Mouse (Mus musculus) forebrain, embryonic 13.5 days (tissue): Measurements from ENCODE around the gene Rarres1. TPM values are rescaled to one million over a fixed set of nuclear protein-coding genes. Genes with fewer than 3 reads are reported as not detected.
A peak's percentile ranks its signal among the peaks of the same experiment; 100 is the strongest.

ENCODE experiments used
- ATAC-seq: fragments of 200-750 bp; cut with Nextera tagmentation; 2 replicates; pipeline ENCODE4 v1.8.0; 2017
- H3K27ac ChIP-seq: fragments of 300-500 bp; sonication (generic); 2 replicates; pipeline ENCODE4 v1.5.1; 2015; ENCODE audit warnings: inconsistent platforms, mild to moderate bottlenecking, moderate library complexity
- H3K27me3 ChIP-seq: fragments of 300-500 bp; sonication (generic); 2 replicates; pipeline ENCODE4 v1.6.1; 2015; ENCODE audit warnings: mild to moderate bottlenecking, inconsistent platforms
- H3K36me3 ChIP-seq: fragments of 300-500 bp; sonication (generic); 2 replicates; pipeline ENCODE4 v1.6.1; 2015; ENCODE audit warnings: mild to moderate bottlenecking, inconsistent platforms; ENCODE audit not compliant: poor library complexity, severe bottlenecking
- H3K4me1 ChIP-seq: fragments of 300-500 bp; sonication (generic); 2 replicates; pipeline ENCODE4 v1.6.1; 2015; ENCODE audit warnings: inconsistent platforms
- H3K4me2 ChIP-seq: fragments of 300-500 bp; sonication (generic); 2 replicates; pipeline ENCODE4 v1.6.1; 2015; ENCODE audit warnings: inconsistent platforms, mild to moderate bottlenecking, moderate library complexity
- H3K4me3 ChIP-seq: fragments of 300-500 bp; sonication (generic); 2 replicates; pipeline ENCODE4 v1.5.1; 2015; ENCODE audit warnings: mild to moderate bottlenecking, inconsistent platforms
- H3K9ac ChIP-seq: fragments of 300-500 bp; sonication (generic); 2 replicates; pipeline ENCODE4 v1.6.1; 2015; ENCODE audit warnings: mild to moderate bottlenecking, inconsistent platforms
- H3K9me3 ChIP-seq: fragments of 300-500 bp; sonication (generic); replicated peaks from 2 replicates; pipeline ENCODE4 v1.6.1; 2016; ENCODE audit warnings: inconsistent platforms
- WGBS: fragments of 180-500 bp; shearing (Covaris S2); methylation state at CpG from one replicate; pipeline ENCODE4 v1.1.7; 2015; 5-methylcytosine and 5-hydroxymethylcytosine counted together
- polyA plus RNA-seq: library from polyadenylated mRNA; unstranded; fragments of >200 nt; fragmentation: Nextera tagmentation; extraction: Ambion mirVana; gene quantifications from 2 replicates; pipeline ENCODE4 v1.2.1, GENCODE M21; 2015

The Rarres1 gene
- polyA plus RNA-seq, 1 experiment from 2014 or later = 0.53 TPM

GRCm38 (mm10) chr3:67514801-67515273, 486 bp downstream of the Rarres1 start:
- Histone ChIP-seq H3K4me3 (peak overlapping the region; percentile 54), H3K4me1 (peaks cover 10% of the 10 kb centered on the region), H3K27ac (no peak overlapping the region), H3K36me3 (no peaks in the 10 kb centered on the region), H3K27me3 (peaks cover 48% of the 10 kb centered on the region), H3K9me3 (no peaks in the 10 kb centered on the region), H3K4me2 (peak overlapping the region; percentile 100), H3K9ac (peak overlapping the region; percentile 72)
- ATAC-seq = peak; percentile 67
- WGBS = 5% methylated on average over 40 of the region's 40 CpGs

- Histone ChIP-seq H3K4me3 (no peak overlapping the region), H3K27me3 (peaks cover 42% of the 10 kb centered on the region), H3K27ac (no peak overlapping the region), H3K4me2 (no peak overlapping the region), H3K9ac (no peak overlapping the region), H3K36me3 (no peaks in the 10 kb centered on the region), H3K9me3 (no peaks in the 10 kb centered on the region), H3K4me1 (peaks cover 10% of the 10 kb centered on the region)
- ATAC-seq = peak; percentile 71
- WGBS = 4% methylated on average over 5 of the region's 5 CpGs
Measured at GRCm38 (mm10) chr3:67512807-67513206, 2.5 kb downstream of the Rarres1 start.

- no peak overlapping the region for H3K9ac ChIP-seq
- no peak overlapping the region for H3K4me2 ChIP-seq
- H3K36me3 ChIP-seq = no peaks in the 10 kb centered on the region
- WGBS = 86% methylated on average over 10 of the region's 10 CpGs
- H3K4me1 ChIP-seq = 0 out of 2 replicates have a peak, but pooled peaks cover 4% of the 10 kb centered on the region
- no peak for ATAC-seq
- H3K27ac ChIP-seq = no peak overlapping the region
- no peaks in the 10 kb centered on the region for H3K9me3 ChIP-seq
- no peak overlapping the region for H3K4me3 ChIP-seq
- H3K27me3 ChIP-seq = peaks cover 2% of the 10 kb centered on the region; the same call in 1 of the 2 replicates
Measured at GRCm38 (mm10) chr3:67508216-67508892, 7.0 kb downstream of the Rarres1 start.

GRCm38 (mm10) chr3:67505286-67505685, 10.0 kb downstream of the Rarres1 start:
- Histone ChIP-seq H3K27ac (no peak overlapping the region), H3K9me3 (no peaks in the 10 kb centered on the region), H3K36me3 (no peaks in the 10 kb centered on the region), H3K4me1 (0 out of 2 replicates have a peak, but pooled peaks cover 4% of the 10 kb centered on the region), H3K4me2 (no peak overlapping the region), H3K4me3 (no peak overlapping the region), H3K9ac (no peak overlapping the region), H3K27me3 (no peaks in the 10 kb centered on the region)
- ATAC-seq = no peak
- WGBS = 73% methylated on average over 2 of the region's 2 CpGs

- WGBS = 3% methylated on average over 3 of the region's 3 CpGs
- H3K9me3 ChIP-seq = no peaks in the 10 kb centered on the region
- H3K4me2 ChIP-seq = no peak overlapping the region
- H3K27ac ChIP-seq = no peak overlapping the region
- H3K4me3 ChIP-seq = no peak overlapping the region
- no peak for ATAC-seq
- no peaks in the 10 kb centered on the region for H3K36me3 ChIP-seq
- H3K4me1 ChIP-seq = 0 out of 2 replicates have a peak, but pooled peaks cover 4% of the 10 kb centered on the region
- no peak overlapping the region for H3K9ac ChIP-seq
- no peaks in the 10 kb centered on the region for H3K27me3 ChIP-seq
Measured at GRCm38 (mm10) chr3:67503878-67504277, 11.4 kb downstream of the Rarres1 start.

- Histone ChIP-seq H3K36me3 (no peaks in the 10 kb centered on the region), H3K9me3 (no peaks in the 10 kb centered on the region), H3K4me3 (no peak overlapping the region), H3K4me1 (0 out of 2 replicates have a peak, but pooled peaks cover 4% of the 10 kb centered on the region), H3K27me3 (no peaks in the 10 kb centered on the region), H3K9ac (no peak overlapping the region), H3K27ac (no peak overlapping the region), H3K4me2 (no peak overlapping the region)
- WGBS = 92% methylated on average over 4 of the region's 4 CpGs
- ATAC-seq = no peak
Measured at GRCm38 (mm10) chr3:67499406-67499791, 15.9 kb downstream of the Rarres1 start.

- Histone ChIP-seq H3K9me3 (no peaks in the 10 kb centered on the region), H3K4me3 (no peak overlapping the region), H3K27me3 (no peaks in the 10 kb centered on the region), H3K4me1 (0 out of 2 replicates have a peak, but pooled peaks cover 2% of the 10 kb centered on the region), H3K27ac (no peak overlapping the region), H3K36me3 (no peaks in the 10 kb centered on the region), H3K9ac (no peak overlapping the region), H3K4me2 (no peak overlapping the region)
- ATAC-seq = no peak
- 92% methylated on average over 8 of the region's 8 CpGs for WGBS
Measured at GRCm38 (mm10) chr3:67498773-67499405, 16.4 kb downstream of the Rarres1 start.

- no peak overlapping the region for H3K4me2 ChIP-seq
- H3K9me3 ChIP-seq = no peaks in the 10 kb centered on the region
- 79% methylated on average over 2 of the region's 2 CpGs for WGBS
- no peaks in the 10 kb centered on the region for H3K4me1 ChIP-seq
- no peaks in the 10 kb centered on the region for H3K27me3 ChIP-seq
- H3K9ac ChIP-seq = no peak overlapping the region
- H3K36me3 ChIP-seq = no peaks in the 10 kb centered on the region
- H3K4me3 ChIP-seq = no peak overlapping the region
- no peak for ATAC-seq
- no peak overlapping the region for H3K27ac ChIP-seq
Measured at GRCm38 (mm10) chr3:67497998-67498397, 17.3 kb downstream of the Rarres1 start.

GRCm38 (mm10) chr3:67496310-67496709, 19.0 kb downstream of the Rarres1 start:
- no peak overlapping the region for H3K4me2 ChIP-seq
- no peak overlapping the region for H3K27ac ChIP-seq
- H3K9ac ChIP-seq = no peak overlapping the region
- no peaks in the 10 kb centered on the region for H3K4me1 ChIP-seq
- ATAC-seq = no peak
- no peaks in the 10 kb centered on the region for H3K9me3 ChIP-seq
- no peak overlapping the region for H3K4me3 ChIP-seq
- no peaks in the 10 kb centered on the region for H3K36me3 ChIP-seq
- H3K27me3 ChIP-seq = no peaks in the 10 kb centered on the region
- WGBS = 90% methylated on average over 10 of the region's 10 CpGs

GRCm38 (mm10) chr3:67493132-67493531, 22.2 kb downstream of the Rarres1 start:
- no peak overlapping the region for H3K4me2 ChIP-seq
- no peaks in the 10 kb centered on the region for H3K4me1 ChIP-seq
- WGBS = 93% methylated on average over 8 of the region's 8 CpGs
- no peak for ATAC-seq
- no peak overlapping the region for H3K4me3 ChIP-seq
- no peak overlapping the region for H3K27ac ChIP-seq
- no peak overlapping the region for H3K9ac ChIP-seq
- no peaks in the 10 kb centered on the region for H3K9me3 ChIP-seq
- H3K27me3 ChIP-seq = no peaks in the 10 kb centered on the region
- H3K36me3 ChIP-seq = no peaks in the 10 kb centered on the region

- H3K9ac ChIP-seq = no peak overlapping the region
- ATAC-seq = no peak
- no peaks in the 10 kb centered on the region for H3K27me3 ChIP-seq
- no peak overlapping the region for H3K4me3 ChIP-seq
- WGBS = 74% methylated on average over 8 of the region's 8 CpGs
- H3K9me3 ChIP-seq = no peaks in the 10 kb centered on the region
- no peaks in the 10 kb centered on the region for H3K36me3 ChIP-seq
- H3K4me1 ChIP-seq = no peaks in the 10 kb centered on the region
- H3K27ac ChIP-seq = no peak overlapping the region
- H3K4me2 ChIP-seq = no peak overlapping the region
Measured at GRCm38 (mm10) chr3:67492086-67492869, 23.0 kb downstream of the Rarres1 start.

- whole genome bisulfite sequencing = 73% methylated on average over 4 of the region's 4 CpGs
- no peaks in the 10 kb centered on the region for H3K36me3 ChIP-seq
- no peak overlapping the region for H3K9ac ChIP-seq
- no peaks in the 10 kb centered on the region for H3K4me1 ChIP-seq
- ATAC-seq = no peak
- no peaks in the 10 kb centered on the region for H3K27me3 ChIP-seq
- no peak overlapping the region for H3K27ac ChIP-seq
- H3K9me3 ChIP-seq = no peaks in the 10 kb centered on the region
- no peak overlapping the region for H3K4me2 ChIP-seq
- no peak overlapping the region for H3K4me3 ChIP-seq
Measured at GRCm38 (mm10) chr3:67490156-67490555, 25.2 kb downstream of the Rarres1 start.
